Mouse (Mus musculus): ENCODE results near the gene Mfap3l. TPM values are rescaled to one million over a fixed set of nuclear protein-coding genes. Genes with fewer than 3 reads are reported as not detected.

Gene Mfap3l
- polyA plus RNA-seq, 1 experiment from 2014 or later = 1.1 TPM

GRCm38 (mm10) chr8:60659721-60660120, 27.1 kb downstream of the Mfap3l start:
- no peak for DNase-seq (ENCODE audit: low spot score)
- Histone ChIP-seq H3K27ac (no peak overlapping the region), H3K4me1 (no peaks in the 10 kb centered on the region), H3K4me3 (no peak overlapping the region), H3K36me3 (no peaks in the 10 kb centered on the region), H3K27me3 (ENCODE audit: insufficient read depth, poor library complexity, severe bottlenecking) (no peaks in the 10 kb centered on the region), H3K9me3 (no peaks in the 10 kb centered on the region)
- WGBS = 86% methylated on average over 8 of the region's 8 CpGs

- no peaks in the 10 kb centered on the region for H3K27me3 ChIP-seq (ENCODE audit: insufficient read depth, poor library complexity, severe bottlenecking)
- no peaks in the 10 kb centered on the region for H3K36me3 ChIP-seq
- no peaks in the 10 kb centered on the region for H3K4me1 ChIP-seq
- DNase-seq (ENCODE audit: low spot score) = no peak
- WGBS = 90% methylated on average over 2 of the region's 2 CpGs
- H3K4me3 ChIP-seq = no peak overlapping the region
- H3K9me3 ChIP-seq = no peaks in the 10 kb centered on the region
- H3K27ac ChIP-seq = no peak overlapping the region
Observed at GRCm38 (mm10) chr8:60661191-60661590, 28.6 kb downstream of the Mfap3l start.

- no peaks in the 10 kb centered on the region for H3K9me3 ChIP-seq
- no peak overlapping the region for H3K4me3 ChIP-seq
- no peaks in the 10 kb centered on the region for H3K36me3 ChIP-seq
- no peaks in the 10 kb centered on the region for H3K27me3 ChIP-seq (ENCODE audit: insufficient read depth, poor library complexity, severe bottlenecking)
- H3K27ac ChIP-seq = no peak overlapping the region
- no peak for DNase-seq (ENCODE audit: low spot score)
- 54% methylated on average over 5 of the region's 5 CpGs for WGBS
- H3K4me1 ChIP-seq = no peaks in the 10 kb centered on the region
Observed at GRCm38 (mm10) chr8:60663552-60663951, 30.9 kb downstream of the Mfap3l start.

- Histone ChIP-seq H3K4me3 (no peak overlapping the region), H3K4me1 (no peaks in the 10 kb centered on the region), H3K36me3 (no peaks in the 10 kb centered on the region), H3K9me3 (no peaks in the 10 kb centered on the region), H3K27me3 (ENCODE audit: insufficient read depth, poor library complexity, severe bottlenecking) (no peaks in the 10 kb centered on the region), H3K27ac (no peak overlapping the region)
- 70% methylated on average over 4 of the region's 4 CpGs for WGBS
- DNase-seq (ENCODE audit: low spot score) = no peak
Observed at GRCm38 (mm10) chr8:60665821-60666220, 33.2 kb downstream of the Mfap3l start.

GRCm38 (mm10) chr8:60666852-60667251, 34.2 kb downstream of the Mfap3l start:
- H3K27ac ChIP-seq = no peak overlapping the region
- no peak overlapping the region for H3K4me3 ChIP-seq
- H3K4me1 ChIP-seq = no peaks in the 10 kb centered on the region
- no peaks in the 10 kb centered on the region for H3K9me3 ChIP-seq
- WGBS = 82% methylated on average over 3 of the region's 3 CpGs
- no peaks in the 10 kb centered on the region for H3K36me3 ChIP-seq
- no peaks in the 10 kb centered on the region for H3K27me3 ChIP-seq (ENCODE audit: insufficient read depth, poor library complexity, severe bottlenecking)
- DNase-seq (ENCODE audit: low spot score) = no peak

GRCm38 (mm10) chr8:60678590-60678989, 46.0 kb downstream of the Mfap3l start:
- no peaks in the 10 kb centered on the region for H3K9me3 ChIP-seq
- no peaks in the 10 kb centered on the region for H3K4me1 ChIP-seq
- no peak overlapping the region for H3K27ac ChIP-seq
- H3K4me3 ChIP-seq = no peak overlapping the region
- no peaks in the 10 kb centered on the region for H3K27me3 ChIP-seq (ENCODE audit: insufficient read depth, poor library complexity, severe bottlenecking)
- no peak for DNase-seq (ENCODE audit: low spot score)
- 82% methylated on average over 6 of the region's 6 CpGs for WGBS
- no peaks in the 10 kb centered on the region for H3K36me3 ChIP-seq

GRCm38 (mm10) chr8:60681811-60682210, 49.2 kb downstream of the Mfap3l start:
- Histone ChIP-seq H3K36me3 (no peaks in the 10 kb centered on the region), H3K9me3 (no peaks in the 10 kb centered on the region), H3K27ac (no peak overlapping the region), H3K4me1 (no peaks in the 10 kb centered on the region), H3K27me3 (ENCODE audit: insufficient read depth, poor library complexity, severe bottlenecking) (no peaks in the 10 kb centered on the region), H3K4me3 (no peak overlapping the region)
- WGBS = 80% methylated on average over 4 of the region's 4 CpGs
- DNase-seq (ENCODE audit: low spot score) = no peak

- H3K4me3 ChIP-seq = no peak overlapping the region
- no peaks in the 10 kb centered on the region for H3K27me3 ChIP-seq (ENCODE audit: insufficient read depth, poor library complexity, severe bottlenecking)
- H3K27ac ChIP-seq = no peak overlapping the region
- DNase-seq (ENCODE audit: low spot score) = no peak
- no peaks in the 10 kb centered on the region for H3K36me3 ChIP-seq
- 92% methylated on average over 2 of the region's 2 CpGs for WGBS
- H3K4me1 ChIP-seq = no peaks in the 10 kb centered on the region
- no peaks in the 10 kb centered on the region for H3K9me3 ChIP-seq
Observed at GRCm38 (mm10) chr8:60682340-60682739, 49.7 kb downstream of the Mfap3l start.

GRCm38 (mm10) chr8:60711516-60712086, 79.0 kb downstream of the Mfap3l start:
- H3K4me3 ChIP-seq = no peak overlapping the region
- H3K36me3 ChIP-seq = no peaks in the 10 kb centered on the region
- H3K27me3 ChIP-seq (ENCODE audit: insufficient read depth, poor library complexity, severe bottlenecking) = no peaks in the 10 kb centered on the region
- no peaks in the 10 kb centered on the region for H3K9me3 ChIP-seq
- no peak overlapping the region for H3K27ac ChIP-seq
- no peaks in the 10 kb centered on the region for H3K4me1 ChIP-seq
- no peak for DNase-seq (ENCODE audit: low spot score)
- 88% methylated on average over 8 of the region's 8 CpGs for WGBS

GRCm38 (mm10) chr8:60714724-60715123, 82.1 kb downstream of the Mfap3l start:
- 59% methylated on average over 1 of the region's 3 CpGs for WGBS
- H3K4me3 ChIP-seq = no peak overlapping the region
- no peaks in the 10 kb centered on the region for H3K27me3 ChIP-seq (ENCODE audit: insufficient read depth, poor library complexity, severe bottlenecking)
- no peaks in the 10 kb centered on the region for H3K9me3 ChIP-seq
- no peaks in the 10 kb centered on the region for H3K4me1 ChIP-seq
- no peak overlapping the region for H3K27ac ChIP-seq
- H3K36me3 ChIP-seq = no peaks in the 10 kb centered on the region
- DNase-seq (ENCODE audit: low spot score) = no peak

- H3K27me3 ChIP-seq (ENCODE audit: insufficient read depth, poor library complexity, severe bottlenecking) = no peaks in the 10 kb centered on the region
- DNase-seq (ENCODE audit: low spot score) = no peak
- no peaks in the 10 kb centered on the region for H3K9me3 ChIP-seq
- H3K36me3 ChIP-seq = no peaks in the 10 kb centered on the region
- no peaks in the 10 kb centered on the region for H3K4me1 ChIP-seq
- no peak overlapping the region for H3K4me3 ChIP-seq
- WGBS = 61% methylated on average over 3 of the region's 3 CpGs
- H3K27ac ChIP-seq = no peak overlapping the region
Observed at GRCm38 (mm10) chr8:60718692-60719091, 86.1 kb downstream of the Mfap3l start.

Other genes with a start within 250 kb of the Mfap3l start
- not detected in 2 replicates for gene Gm10283, start 129.6 kb upstream of the Mfap3l start, polyA plus RNA-seq (2016; fragmentation: Nextera tagmentation; extraction: Ambion mirVana)
- gene Aadat, start 126.9 kb upstream of the Mfap3l start, polyA plus RNA-seq (2016; fragmentation: Nextera tagmentation; extraction: Ambion mirVana) = 0.37 and 1.4 TPM in 2 replicates

All from heart, embryonic 10.5 days (tissue).